Comparison of ENCODE assay signal across 10 mouse cellular contexts in the genomic region with DNA sequence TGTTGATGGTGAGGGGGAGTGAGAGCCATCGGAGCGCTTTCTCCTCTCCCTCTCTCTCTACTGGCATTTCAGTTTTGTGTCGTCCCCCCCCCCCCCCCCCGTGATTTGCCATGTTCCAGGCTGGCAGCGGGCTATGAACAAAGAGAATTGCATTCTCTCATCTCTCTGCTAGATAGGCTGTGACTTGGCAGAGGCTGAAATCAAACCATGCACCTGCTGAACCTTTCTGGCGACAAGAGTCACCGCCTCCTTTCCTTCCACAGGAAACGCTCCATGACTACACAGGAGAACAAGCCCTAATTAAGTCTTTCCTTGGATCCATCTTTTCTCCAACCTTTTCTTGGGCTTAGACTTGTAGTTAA. TPM values are rescaled to one million over a fixed set of nuclear protein-coding genes. Genes with fewer than 3 reads are reported as not detected.
DNase-seq lines count a peak whose midpoint lies in the region; ATAC-seq and TF ChIP-seq lines count a peak whose summit lies in the region.
"Had no signal": no experiment of that assay in that cellular context is flagged by ENCODE, and none has a peak within 500 bp of the region (broad histone marks: within the 10 kb centered on the region; RNA-seq: fewer than 3 reads in every experiment).

No protein-coding gene starts in this region.

- H3K4me3 ChIP-seq in kidney, embryonic 14.5 days (ENCODE audit: low read length), result no peak overlapping the region
- H3K4me3 ChIP-seq in E14TG2a.4 (replicated peaks; ENCODE audit: low read length), result peak overlapping the region; percentile 45; the same call in 1 of the 2 replicates
- peak overlapping the region; percentile 32 for H3K4me3 ChIP-seq in forebrain, embryonic 10.5 days
- H3K4me3 ChIP-seq in intestine, embryonic 16.5 days (ENCODE audit: low read length), result no peak overlapping the region
- H3K4me3 ChIP-seq: liver, embryonic 12.5 days had no signal

- 14% methylated on average over 6 of the region's 8 CpGs for WGBS in kidney, embryonic 14.5 days
- 47% methylated on average over 6 of the region's 8 CpGs for WGBS in forebrain, embryonic 10.5 days
- 21% methylated on average over 8 of the region's 8 CpGs for WGBS in intestine, embryonic 16.5 days

- ATAC-seq in kidney, embryonic 14.5 days (ENCODE audit: low FRiP score, low TSS enrichment), result no peak
- ATAC-seq in intestine, embryonic 16.5 days, result peak; percentile 22; the same call in 1 of the 2 replicates
- ATAC-seq: liver, embryonic 12.5 days had no signal

- no peaks in the 10 kb centered on the region for H3K27me3 ChIP-seq in kidney, embryonic 14.5 days (ENCODE audit: control insufficient read depth, insufficient read depth, low read length)
- no peaks in the 10 kb centered on the region for H3K27me3 ChIP-seq in E14TG2a.4 (ENCODE audit: insufficient read depth, low read length)
- 0 out of 2 replicates have a peak, but pooled peaks cover 7% of the 10 kb centered on the region for H3K27me3 ChIP-seq in forebrain, embryonic 10.5 days (ENCODE audit: poor library complexity, severe bottlenecking)
- no peaks in the 10 kb centered on the region for H3K27me3 ChIP-seq in intestine, embryonic 16.5 days (replicated peaks; ENCODE audit: control insufficient read depth, insufficient read depth, low read length)

- H3K9ac ChIP-seq in kidney, embryonic 14.5 days (ENCODE audit: low read depth, low read length), result no peak overlapping the region
- H3K9ac ChIP-seq in intestine, embryonic 16.5 days (ENCODE audit: low read depth, low read length), result no peak overlapping the region; the same call in 1 of the 2 replicates
- H3K9ac ChIP-seq: liver, embryonic 12.5 days had no signal

- no peaks in the 10 kb centered on the region for H3K36me3 ChIP-seq in kidney, embryonic 14.5 days (ENCODE audit: control insufficient read depth, insufficient read depth, low read length)
- H3K36me3 ChIP-seq in E14TG2a.4 (ENCODE audit: insufficient read depth, low read length), result no peaks in the 10 kb centered on the region
- no peaks in the 10 kb centered on the region for H3K36me3 ChIP-seq in forebrain, embryonic 10.5 days (replicated peaks)
- no peaks in the 10 kb centered on the region for H3K36me3 ChIP-seq in intestine, embryonic 16.5 days (ENCODE audit: control insufficient read depth, insufficient read depth, low read length)
- H3K36me3 ChIP-seq: liver, embryonic 12.5 days had no signal

- H3K27ac ChIP-seq in kidney, embryonic 14.5 days (ENCODE audit: low read depth, low read length), result no peak overlapping the region
- peak overlapping the region; percentile 65 for H3K27ac ChIP-seq in forebrain, embryonic 10.5 days
- peak overlapping the region; percentile 83 for H3K27ac ChIP-seq in intestine, embryonic 16.5 days (ENCODE audit: low read length)
- H3K27ac ChIP-seq: liver, embryonic 12.5 days had no signal

- H3K9me3 ChIP-seq in kidney, embryonic 14.5 days (ENCODE audit: control insufficient read depth, low read length), result no peaks in the 10 kb centered on the region
- H3K9me3 ChIP-seq in E14TG2a.4 (ENCODE audit: low read length), result no peaks in the 10 kb centered on the region
- H3K9me3 ChIP-seq in forebrain, embryonic 10.5 days, result no peaks in the 10 kb centered on the region
- H3K9me3 ChIP-seq in intestine, embryonic 16.5 days (ENCODE audit: control insufficient read depth, low read length), result no peaks in the 10 kb centered on the region
- H3K9me3 ChIP-seq: liver, embryonic 12.5 days had no signal

- DNase-seq in kidney, postnatal 36 days, result no peak
- no peak for DNase-seq in forebrain, embryonic 10.5 days (ENCODE audit: extremely low spot score, low spot score)
- DNase-seq in left cerebral cortex, postnatal 4 days, result no peak
- DNase-seq in left cerebral cortex, adult 8-10 months (ENCODE audit: low spot score in 2 of 2), result no peak
- no peak for DNase-seq in adrenal gland, postnatal 4 days (ENCODE audit: low spot score in 2 of 2)
- DNase-seq: cerebellum, adult 9-10 months had no signal

- intact Hi-C loops in left cerebral cortex, postnatal 4 days (cut with DNase I), result no loop called here

- peaks cover 4% of the 10 kb centered on the region for H3K4me1 ChIP-seq in kidney, embryonic 14.5 days (ENCODE audit: control insufficient read depth, insufficient read depth, low read length)
- H3K4me1 ChIP-seq in E14TG2a.4 (replicated peaks; ENCODE audit: low read depth, low read length), result peaks cover 59% of the 10 kb centered on the region
- H3K4me1 ChIP-seq in forebrain, embryonic 10.5 days, result peaks cover 36% of the 10 kb centered on the region
- peaks cover 16% of the 10 kb centered on the region for H3K4me1 ChIP-seq in intestine, embryonic 16.5 days (ENCODE audit: control insufficient read depth, insufficient read depth, low read length)

- no peak for TF ChIP-seq CTCF in E14TG2a.4 (conservative IDR thresholded peaks at IDR 0.05; ENCODE audit: low read length)

- H3K4me2 ChIP-seq in kidney, embryonic 14.5 days (replicated peaks; ENCODE audit: low read depth, low read length), result peak overlapping the region; percentile 26
- peak overlapping the region; percentile 52 for H3K4me2 ChIP-seq in intestine, embryonic 16.5 days (ENCODE audit: low read depth, low read length)
- H3K4me2 ChIP-seq: liver, embryonic 12.5 days had no signal

RNA-seq across cellular contexts. Expression of gene Slc4a8, which starts 6.1 kb away (rescaled TPM):
- 7.6 and 8.5 TPM in 2 replicates for polyA plus RNA-seq in kidney, embryonic 14.5 days (2014; fragmentation: Nextera tagmentation; extraction: Ambion mirVana)
- polyA plus RNA-seq in forebrain, embryonic 10.5 days (2016; fragmentation: Nextera tagmentation; extraction: Ambion mirVana), result 10.1 and 10.8 TPM in 2 replicates
- polyA plus RNA-seq in intestine, embryonic 16.5 days (2015; fragmentation: Nextera tagmentation; extraction: Ambion mirVana), result 3.2 and 4.5 TPM in 2 replicates
- 10 to 100 TPM; 70.6 to 78.6 TPM for total RNA-seq in left cerebral cortex, postnatal 4 days (2021)
- 10 to 100 TPM; 60.5 to 73.8 (median 69.8) TPM for total RNA-seq in left cerebral cortex, adult 8-10 months (2022)
- total RNA-seq in adrenal gland, postnatal 4 days (2021), result 10 to 100 TPM; 15.8 to 22.2 TPM

RNA-seq across cellular contexts. Expression of gene Galnt6, which starts 26.3 kb away (rescaled TPM):
- 0.16 and 0.17 TPM in 2 replicates for polyA plus RNA-seq in kidney, embryonic 14.5 days (2014; fragmentation: Nextera tagmentation; extraction: Ambion mirVana)
- polyA plus RNA-seq in forebrain, embryonic 10.5 days (2016; fragmentation: Nextera tagmentation; extraction: Ambion mirVana), result not detected in 2 replicates
- 7.6 and 8.8 TPM in 2 replicates for polyA plus RNA-seq in intestine, embryonic 16.5 days (2015; fragmentation: Nextera tagmentation; extraction: Ambion mirVana)
- under 1 TPM; 0.34 to 0.40 TPM for total RNA-seq in left cerebral cortex, postnatal 4 days (2021)
- 10 to 100 TPM; 12.4 to 15.1 (median 14.4) TPM for total RNA-seq in left cerebral cortex, adult 8-10 months (2022)
- total RNA-seq in adrenal gland, postnatal 4 days (2021), result 10 to 100 TPM; 15.1 to 17.7 TPM

Comparison
In these comparisons a context has a peak if more than half of its experiments do, and no peak if none do; other contexts are left out.
1. RNA of gene Galnt6, which starts 26.3 kb away (total RNA-seq): 15.1 to 17.7 TPM in adrenal gland, postnatal 4 days and 12.4 to 15.1 TPM in left cerebral cortex, adult 8-10 months; 0.34 to 0.40 TPM in left cerebral cortex, postnatal 4 days; every median in the first group is over 4 times any median in the second.
2. H3K4me3 ChIP-seq: peak in E14TG2a.4 (single experiment) and forebrain, embryonic 10.5 days (single experiment); none in kidney, embryonic 14.5 days (single experiment) and intestine, embryonic 16.5 days (single experiment).